Mouse (Mus musculus) mouse embryonic stem cell (cell line): Measurements from ENCODE around the gene Zbtb21.
"Not testable (repeated sequence)": the region's sequence is repeated elsewhere in the genome, so short reads cannot be mapped to it uniquely, and the experiment has no call there.

Source experiments
- in situ Hi-C, 2 experiments: fragments of 300-500 bp; cut with MboI; formaldehyde crosslinking; loops; 1 replicate in 1 of 2; 3 replicates in 1 of 2; pipeline ENCODE4 v1.14.3; 2019 to 2020; ENCODE audit warnings: low sequenced_read_pairs in 2 of 2, low pct_unique_long_range_greater_than_20kb in 1 of 2, mixed read lengths in 1 of 2; ENCODE audit not compliant: unreplicated experiment in 1 of 2

The Zbtb21 gene

DNA sequence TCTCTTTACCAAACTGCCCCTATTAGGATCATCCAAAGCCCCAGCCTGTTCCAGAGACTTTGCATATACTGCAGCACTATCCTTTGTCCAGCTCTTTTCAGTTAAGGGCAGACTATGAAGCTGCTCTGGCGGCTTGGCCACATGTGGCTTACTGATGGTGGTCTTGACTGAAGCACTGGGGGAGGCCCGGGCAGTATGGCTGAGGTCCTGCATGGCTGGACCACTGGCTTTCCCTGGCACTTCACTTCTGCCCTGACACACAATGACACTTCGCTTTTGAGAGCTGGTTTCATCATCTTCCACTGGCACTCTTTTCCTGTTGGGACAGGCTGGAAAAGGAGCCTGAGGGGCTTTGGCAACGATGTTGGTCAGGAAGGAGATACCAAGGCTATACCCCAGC is 10.1 kb downstream of the Zbtb21 start:
- in situ Hi-C loops = no loop called here

DNA sequence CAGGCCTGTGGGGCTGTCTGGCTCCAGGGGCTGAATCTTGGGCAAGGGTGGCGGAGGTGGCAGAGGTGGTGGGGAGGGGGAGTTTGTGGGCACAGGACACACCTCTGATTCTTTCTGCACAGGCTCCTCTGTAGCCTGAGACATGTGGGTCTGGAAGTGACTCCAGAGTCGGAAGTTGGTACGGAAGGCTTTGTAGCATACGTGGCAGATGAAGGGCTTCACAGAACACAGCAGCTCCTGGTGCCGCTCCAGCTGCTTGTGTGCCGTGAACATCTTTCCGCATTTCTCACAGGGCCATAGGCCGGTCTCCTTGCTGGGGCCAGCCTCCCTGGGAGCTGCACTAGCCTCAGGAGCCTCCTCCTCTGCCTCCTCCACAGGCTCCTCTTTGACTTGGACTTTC is 12.4 kb downstream of the Zbtb21 start:
- in situ Hi-C loops = no loop called here

DNA sequence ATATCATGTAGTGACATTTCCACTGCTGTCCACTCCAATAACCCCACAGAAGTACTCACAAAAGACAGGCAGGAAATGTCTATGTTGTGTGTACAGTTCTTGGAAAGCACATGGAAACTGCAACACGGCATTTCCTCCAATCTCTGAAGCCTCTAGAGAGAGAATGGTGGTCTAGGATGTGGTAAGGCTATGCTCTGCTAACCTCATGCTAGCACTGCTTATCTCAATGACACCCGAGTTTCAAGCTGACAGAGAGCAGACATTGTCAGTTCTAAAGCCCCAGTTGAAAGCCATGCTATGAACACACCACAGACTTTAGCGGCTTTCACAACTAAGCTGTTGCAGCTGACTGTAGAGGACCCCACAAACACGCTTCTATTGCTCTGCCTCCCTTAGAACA is 13.6 kb downstream of the Zbtb21 start:
- in situ Hi-C loops = no loop called here

DNA sequence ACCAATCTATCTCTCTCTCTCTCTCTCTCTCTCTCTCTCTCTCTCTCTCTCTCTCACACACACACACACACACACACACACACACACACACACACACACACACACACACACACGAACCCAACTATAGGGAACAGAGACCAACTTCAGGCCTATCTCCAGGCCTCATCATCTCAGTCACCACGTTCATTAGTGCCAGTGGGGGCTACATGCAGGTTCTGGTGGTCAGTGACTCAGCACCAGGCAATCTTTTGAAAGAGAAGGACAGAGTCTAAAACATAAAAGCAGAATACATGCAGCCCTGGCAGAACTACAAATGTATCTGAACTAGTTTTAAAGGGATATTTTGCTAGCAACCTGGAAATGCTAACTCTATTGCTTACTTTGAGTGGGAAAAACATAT is 15.4 kb downstream of the Zbtb21 start:
- in situ Hi-C loops = not testable (repeated sequence)

DNA sequence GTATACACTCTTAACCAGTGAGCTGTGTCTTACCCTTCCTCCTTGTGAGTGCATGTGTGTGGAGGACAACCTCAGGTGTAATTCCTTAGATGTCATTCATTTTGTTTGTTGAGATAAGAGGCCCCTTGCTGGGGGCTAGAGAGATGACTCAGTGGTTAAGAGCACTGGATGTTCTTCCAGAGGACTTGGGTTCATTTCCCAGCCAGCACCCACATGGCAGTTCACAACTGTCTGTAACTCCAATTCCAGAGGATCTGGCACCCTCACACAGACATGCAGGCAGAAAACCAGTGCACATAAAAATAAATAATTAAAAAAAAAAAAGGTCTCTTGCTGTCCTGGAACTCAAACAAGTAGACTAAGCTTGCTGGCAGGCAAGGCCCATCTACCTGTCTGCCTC is 20.6 kb downstream of the Zbtb21 start:
- in situ Hi-C loops = no loop called here

DNA sequence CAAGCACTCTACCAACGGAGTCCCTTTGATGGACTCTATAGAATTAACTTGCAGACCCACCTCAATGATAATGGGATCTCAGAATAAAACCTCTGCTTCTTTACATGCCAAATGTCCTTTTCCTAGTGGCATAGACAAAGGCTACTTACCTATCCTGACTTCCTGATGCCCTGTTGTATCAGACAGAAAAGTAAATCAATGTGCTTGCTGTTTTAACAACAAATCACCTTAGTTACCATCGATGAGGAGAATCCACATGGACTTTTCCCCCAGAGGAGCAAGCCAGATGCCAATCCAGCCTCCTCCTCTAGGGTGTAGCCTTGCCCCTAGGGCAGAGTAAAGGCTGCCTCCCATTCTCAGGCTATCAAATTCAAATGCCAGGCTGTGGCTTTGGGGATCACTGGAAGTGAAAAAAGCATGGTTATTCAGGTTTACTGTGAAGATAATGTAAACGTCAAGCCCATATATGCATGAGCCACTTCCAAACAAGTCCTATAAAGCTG is 21.9 kb downstream of the Zbtb21 start:
- in situ Hi-C loops = no loop called here

DNA sequence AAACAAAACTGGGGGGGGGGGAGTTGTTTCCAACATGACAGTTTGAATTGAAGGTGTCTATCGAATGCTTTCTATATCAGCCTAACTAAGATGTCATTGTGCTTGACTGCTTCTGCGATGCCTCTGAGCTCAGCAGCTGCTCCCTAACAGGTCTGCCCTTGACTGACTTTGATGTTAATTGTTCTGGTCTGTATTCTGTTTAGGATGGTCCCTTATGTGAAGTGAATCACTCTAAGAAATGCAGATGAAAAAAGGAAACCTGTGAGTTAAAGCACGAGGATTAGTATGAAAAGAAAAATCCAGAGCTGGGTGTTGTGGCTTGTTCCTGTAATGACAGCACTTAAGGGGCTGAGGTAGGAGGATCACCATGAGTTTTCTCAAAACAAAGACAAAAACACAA is 26.6 kb downstream of the Zbtb21 start:
- in situ Hi-C loops = no loop called here

DNA sequence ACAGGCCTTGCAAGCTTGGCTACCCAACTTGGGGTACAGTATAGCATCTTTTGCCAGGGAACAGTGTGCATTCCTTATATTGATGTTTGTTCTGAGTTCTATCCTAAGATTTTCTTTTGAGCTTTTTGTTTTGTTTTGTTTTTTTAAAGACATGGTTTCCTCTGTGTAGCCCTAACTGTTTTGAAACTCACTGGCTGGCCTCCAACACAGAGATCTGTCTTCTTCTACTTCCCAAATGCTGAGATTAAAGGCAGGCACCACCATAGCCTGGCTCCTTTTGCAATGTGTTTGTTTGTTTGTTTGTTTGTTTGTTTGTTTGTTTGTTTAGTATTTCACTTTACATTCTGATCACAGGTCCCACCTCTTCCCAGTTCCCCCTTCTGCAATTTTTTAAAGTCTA is 32.2 kb downstream of the Zbtb21 start:
- in situ Hi-C loops = no loop called here

DNA sequence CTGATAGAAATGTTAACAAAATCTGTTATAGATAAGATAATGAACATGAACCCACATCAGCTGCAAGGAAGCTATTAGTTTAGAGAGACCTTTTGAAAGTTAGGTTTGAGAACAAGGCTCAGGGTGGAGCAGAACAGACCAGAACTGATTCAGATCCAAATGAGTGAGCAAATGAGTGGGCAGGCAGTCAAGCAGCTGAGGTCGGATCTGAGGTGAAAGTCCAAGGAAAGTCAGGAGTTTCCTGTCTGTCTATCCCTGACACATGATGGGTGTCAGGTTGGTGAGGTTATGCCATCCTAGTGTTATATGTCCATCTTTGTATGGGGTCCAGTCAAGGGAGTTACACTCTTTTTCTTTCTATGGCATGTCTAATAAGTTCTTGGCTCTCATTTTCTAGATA is 32.9 kb downstream of the Zbtb21 start:
- in situ Hi-C loops = no loop called here

DNA sequence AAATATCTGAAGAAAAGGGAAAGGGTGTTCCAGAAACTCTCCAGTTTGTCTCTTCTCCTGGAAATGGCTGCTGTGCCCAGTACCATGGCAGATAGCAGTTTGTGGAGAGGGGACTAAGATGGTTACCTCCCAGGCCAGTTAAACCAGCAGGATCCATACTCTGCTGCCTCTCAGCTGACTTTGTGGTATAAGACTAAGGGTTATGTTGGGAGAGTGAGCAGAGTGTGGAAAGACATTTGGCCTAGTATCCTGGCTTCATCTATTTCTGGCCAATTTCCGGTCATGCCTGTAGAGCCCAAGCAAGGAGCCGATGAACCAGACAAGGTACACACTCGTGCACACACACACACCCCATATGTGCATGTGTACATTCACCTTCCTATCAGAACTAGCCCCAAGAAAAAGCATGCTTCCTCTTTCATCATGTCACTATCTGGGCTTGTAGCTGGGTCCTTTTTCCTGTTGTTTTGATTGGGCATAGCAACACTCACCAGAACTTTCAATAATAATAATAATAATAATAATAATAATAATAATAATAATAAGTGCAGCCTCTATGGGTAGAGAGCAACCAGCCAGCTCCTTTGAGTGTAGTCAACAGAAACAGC is 35.0 kb downstream of the Zbtb21 start:
- in situ Hi-C loops = no loop called here

DNA sequence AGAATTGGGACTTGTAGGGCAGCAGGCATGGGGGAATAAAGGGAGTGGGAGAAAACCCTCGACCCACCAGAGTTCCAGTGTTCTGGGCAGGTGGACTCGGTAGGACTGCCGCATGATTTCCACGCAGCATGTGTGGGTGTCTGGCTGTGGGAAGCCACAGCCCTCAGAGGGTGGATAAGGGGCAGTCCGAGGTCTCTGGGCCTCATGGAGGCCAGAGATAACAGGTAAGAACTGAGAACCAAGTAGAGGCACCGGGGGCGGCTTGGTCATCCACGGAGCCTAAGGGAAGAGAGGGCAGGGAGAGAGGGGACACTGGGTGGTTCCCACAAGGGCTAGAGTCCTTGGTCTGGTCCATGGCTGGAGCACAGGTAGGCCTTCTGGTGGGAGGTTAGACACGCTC is 36.0 kb downstream of the Zbtb21 start:
- in situ Hi-C loops = no loop called here

DNA sequence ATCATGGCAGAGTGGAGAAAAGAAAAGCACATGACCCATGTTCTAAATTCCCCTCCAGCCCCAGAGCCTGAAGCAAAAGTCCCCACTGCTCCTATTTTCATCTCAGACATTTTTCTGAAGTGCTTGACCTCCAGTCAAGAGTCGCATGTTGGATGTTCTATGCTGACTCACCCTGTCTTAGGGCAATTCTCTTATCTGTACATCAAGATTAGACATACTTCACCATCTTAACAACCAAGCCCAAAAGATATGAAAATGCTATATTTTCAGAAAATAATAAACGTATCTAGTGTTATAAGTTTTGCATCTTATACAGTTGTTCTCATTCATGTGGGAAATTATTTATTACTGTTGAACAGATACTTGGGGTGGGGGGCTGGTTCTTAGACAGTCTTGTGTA is 36.7 kb downstream of the Zbtb21 start:
- in situ Hi-C loops = no loop called here

DNA sequence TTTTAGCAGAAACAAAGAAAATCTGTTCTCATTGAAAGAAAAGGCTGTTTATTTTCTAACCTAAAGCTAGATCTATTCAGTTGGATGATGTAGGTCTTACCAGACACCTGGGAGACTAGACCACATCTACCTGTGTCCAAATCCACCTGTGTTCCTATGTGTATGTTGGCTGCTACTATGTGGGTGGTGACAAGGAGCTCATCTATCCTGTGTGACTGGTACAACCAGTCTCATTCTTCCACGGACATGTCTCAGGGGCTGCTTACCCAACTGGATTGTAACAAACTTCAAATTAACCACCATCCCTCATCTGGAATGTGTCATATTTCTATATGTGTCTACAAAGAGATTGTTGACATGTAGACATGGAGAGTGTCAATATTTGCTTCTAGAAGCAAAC is 38.7 kb downstream of the Zbtb21 start:
- in situ Hi-C loops = no loop called here

DNA sequence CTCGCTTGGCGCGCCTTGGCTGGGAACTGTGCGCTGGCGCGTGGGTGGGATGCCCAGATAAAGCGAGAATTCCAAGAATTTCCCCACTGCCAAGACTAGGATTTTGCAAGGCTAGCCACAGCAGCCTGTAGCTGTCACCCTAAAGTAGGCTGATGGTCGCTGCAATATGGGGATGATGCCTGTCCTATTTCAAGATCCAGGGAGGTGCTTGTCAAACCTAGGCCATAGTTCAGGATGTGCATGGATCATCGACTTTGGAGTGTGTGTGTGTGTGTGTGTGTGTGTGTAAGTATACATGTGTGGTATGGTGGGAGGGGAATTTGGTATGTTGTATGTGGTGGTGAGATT is 39.7 kb downstream of the Zbtb21 start:
- in situ Hi-C loops = no loop called here

DNA sequence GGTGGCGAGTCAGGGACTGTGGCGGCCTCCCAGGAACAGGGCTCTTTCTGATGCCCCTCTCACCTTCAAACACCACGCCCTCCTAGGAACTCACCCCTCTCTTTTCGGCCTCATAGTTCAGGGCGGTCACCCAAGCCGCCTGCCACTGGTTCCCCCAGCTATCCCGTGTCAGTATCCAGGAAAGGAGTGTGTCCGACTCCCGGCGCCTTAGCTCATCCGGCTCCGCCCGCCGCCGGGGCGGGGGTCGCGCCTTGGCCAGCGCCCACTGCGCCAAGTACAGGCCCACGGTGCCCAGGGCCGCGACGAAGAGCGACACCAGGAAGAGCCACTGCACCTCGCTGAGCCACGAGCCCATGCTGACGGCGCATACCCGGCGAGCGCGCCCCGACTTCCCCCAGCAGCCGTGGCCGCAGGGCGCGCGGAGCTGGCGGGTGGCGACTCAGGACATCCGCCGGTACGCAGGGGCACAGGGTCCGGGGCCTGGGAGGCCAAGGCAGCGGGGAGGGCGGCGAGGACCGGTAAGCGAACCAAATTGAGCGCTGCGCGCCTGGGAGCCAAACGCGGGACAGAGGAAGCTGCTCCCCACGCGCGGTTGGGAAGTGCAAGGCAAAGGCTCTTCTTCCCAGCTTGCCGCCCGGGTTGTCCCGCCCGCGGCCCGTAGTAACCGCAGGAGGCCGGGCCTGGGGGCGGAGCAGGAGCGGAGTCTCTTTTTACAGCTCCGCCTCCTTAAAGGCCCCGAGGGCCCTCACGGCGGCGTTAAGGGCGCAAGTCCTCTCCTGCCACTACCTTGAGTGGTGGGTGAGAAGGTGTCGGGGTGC is 40.3 kb downstream of the Zbtb21 start:
- in situ Hi-C loops = no loop called here

DNA sequence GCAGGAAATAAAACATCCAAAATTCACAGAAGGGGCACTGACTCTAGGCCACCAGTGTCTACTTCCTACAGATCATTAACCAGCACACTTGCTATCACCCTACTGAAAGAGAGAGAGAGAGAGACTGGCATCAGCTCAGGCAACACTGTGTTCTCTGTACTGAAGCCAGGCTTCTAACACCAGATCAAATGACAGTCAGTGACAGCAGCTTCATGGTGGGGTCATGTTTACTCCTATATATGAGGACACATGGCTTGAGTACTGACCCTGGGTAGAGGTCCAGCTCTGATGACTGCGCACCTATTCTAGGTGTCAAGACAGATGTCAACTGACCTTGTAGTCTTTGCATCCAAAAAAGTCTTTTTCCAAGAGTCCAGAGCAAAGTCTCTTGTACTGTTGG is 41.8 kb downstream of the Zbtb21 start:
- in situ Hi-C loops = no loop called here

DNA sequence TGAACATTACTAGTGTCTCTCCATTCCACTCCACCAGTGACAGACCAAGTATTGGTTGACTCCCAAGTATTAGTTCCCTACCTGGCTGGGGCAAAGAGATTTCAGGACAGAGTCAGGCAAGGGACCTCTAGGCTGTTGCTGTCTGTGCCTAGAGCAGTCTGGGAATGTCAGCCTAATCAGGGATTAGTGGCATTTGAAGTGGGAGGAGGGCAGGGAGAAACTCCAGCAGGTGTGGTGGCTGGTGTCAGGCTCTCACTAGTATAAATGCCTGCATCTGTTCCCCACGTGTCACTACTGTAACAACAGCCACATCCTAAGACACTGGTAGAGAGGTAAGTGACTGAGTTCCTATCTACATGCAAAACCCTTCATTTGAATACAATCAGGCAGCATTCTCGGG is 42.6 kb downstream of the Zbtb21 start:
- in situ Hi-C loops = no loop called here

DNA sequence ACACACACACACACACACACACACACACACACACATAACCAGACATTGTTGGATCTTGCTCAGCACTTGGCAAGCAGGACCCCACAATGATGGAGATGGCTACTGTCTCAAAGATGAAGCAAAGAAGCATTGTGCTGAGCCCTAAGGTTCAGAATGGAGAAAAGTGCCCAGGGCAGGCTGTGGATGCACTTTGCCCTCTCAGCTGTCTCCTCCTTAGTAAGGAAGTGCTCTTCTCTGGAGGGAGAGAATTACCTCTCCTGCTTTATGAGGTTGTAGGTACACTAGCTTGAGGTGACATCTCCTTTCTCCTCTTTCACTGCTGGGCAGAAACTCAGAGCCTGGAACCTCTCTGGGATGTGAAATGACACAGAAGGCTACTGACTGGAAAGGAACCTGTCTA is 49.5 kb downstream of the Zbtb21 start:
- in situ Hi-C loops = no loop called here

DNA sequence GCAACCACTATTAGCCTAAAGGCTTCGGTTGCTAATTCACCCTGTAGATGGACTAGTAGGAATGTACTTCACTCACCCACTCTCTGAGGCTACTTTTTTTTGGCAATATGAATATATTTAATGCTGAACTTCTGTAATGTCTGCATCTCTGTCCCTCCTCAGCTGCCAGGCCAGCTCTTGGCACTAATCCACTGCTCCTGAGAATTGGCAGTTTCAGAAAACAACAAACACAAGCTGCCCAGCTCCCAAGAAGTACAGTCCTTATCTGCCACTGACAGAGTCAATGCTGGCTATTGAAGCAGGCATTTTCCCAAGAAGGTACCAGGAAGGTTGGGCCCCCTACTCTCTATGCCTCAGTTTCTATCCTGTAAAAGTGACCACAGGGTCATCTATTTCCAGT is 53.1 kb downstream of the Zbtb21 start:
- in situ Hi-C loops = no loop called here

DNA sequence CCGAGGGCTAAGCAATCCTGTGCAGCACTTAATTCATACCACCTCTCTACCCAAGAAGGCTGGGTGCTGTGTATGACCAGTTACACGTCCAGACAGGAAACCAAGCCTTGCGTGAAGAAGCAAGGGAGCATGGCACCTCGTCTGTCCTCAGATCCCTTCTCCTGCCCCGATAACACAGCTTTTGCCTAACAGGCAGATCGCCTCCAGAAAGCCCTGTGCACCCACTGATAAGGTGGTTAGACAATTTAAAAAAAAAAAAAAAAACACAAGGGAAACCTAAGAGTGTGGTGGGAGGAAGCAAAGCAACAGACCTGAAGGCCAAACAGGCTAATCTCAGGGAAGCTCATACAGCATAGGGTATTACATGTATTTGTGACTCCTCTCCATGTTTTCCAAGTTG is 54.9 kb downstream of the Zbtb21 start:
- in situ Hi-C loops = no loop called here
